Mouse (Mus musculus): ENCODE results near the gene Olig2. TPM values are rescaled to one million over a fixed set of nuclear protein-coding genes. Genes with fewer than 3 reads are reported as not detected.

Gene Olig2
- polyA plus RNA-seq, 1 experiment from 2014 or later: not detected

DNA sequence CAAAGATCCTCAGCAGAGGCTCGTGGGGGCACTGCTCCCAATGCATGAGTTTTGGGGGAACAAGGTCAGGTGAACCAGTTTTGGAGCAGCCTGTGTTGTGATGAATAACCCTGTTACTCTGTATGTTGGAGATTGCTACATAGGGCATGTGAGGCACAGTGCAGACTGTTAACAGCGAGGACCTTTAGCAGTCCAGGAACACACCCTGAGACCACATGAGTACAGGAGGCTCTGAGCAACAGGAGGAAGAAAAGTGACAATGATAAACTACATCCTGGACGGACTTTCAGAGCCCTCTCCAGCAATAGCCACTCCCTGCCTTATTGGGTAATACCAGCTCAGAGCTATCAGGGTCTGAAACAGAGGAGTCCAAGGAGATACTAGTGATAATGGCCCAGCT, 33.7 kb downstream of the Olig2 start:
- in situ Hi-C loops (cut with MboI; ENCODE audit: low pct_unique_long_range_greater_than_20kb): no loop called here
- TF ChIP-seq CTCF (IDR thresholded peaks at IDR 0.05): no peak
- no peak for DNase-seq (ENCODE audit: low read depth, low spot score)
- ChIA-PET CTCF (interaction anchor here (1.5 kb wide), 1 partner anchor 17 kb away, joined by 4 read pairs; no protein-coding TSS in a partner anchor), POLR2A (no interaction called here)
- no peak for ATAC-seq
- peaks cover 29% of the 10 kb centered on the region for H3K27me3 ChIP-seq

DNA sequence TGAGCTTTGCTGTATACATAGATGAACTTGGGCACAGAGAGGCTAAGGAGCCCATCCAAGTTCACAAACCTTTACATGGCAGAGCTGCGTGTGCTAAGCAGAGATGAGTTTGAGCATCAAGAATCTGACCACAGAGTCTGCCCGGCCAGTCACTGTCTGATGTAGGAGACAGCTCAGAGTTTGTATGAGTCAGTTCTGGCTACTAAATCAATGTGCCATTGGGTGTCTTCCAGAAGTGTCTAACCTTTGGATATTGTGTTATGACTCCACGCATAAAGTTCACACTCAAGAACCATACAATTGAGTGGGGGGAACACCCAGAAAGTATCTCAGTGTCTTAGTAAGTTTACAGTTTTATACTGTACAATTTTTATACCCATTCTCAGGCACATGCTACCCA, 35.6 kb downstream of the Olig2 start:
- peaks cover 33% of the 10 kb centered on the region for H3K27me3 ChIP-seq
- no peak for ATAC-seq
- no peak for DNase-seq (ENCODE audit: low read depth, low spot score)
- no peak for TF ChIP-seq CTCF (IDR thresholded peaks at IDR 0.05)
- ChIA-PET POLR2A (interaction anchor here (0.6 kb wide), 1 partner anchor 1732 kb away, joined by 3 read pairs; no protein-coding TSS in a partner anchor), CTCF (no interaction called here)
- in situ Hi-C loops (cut with MboI; ENCODE audit: low pct_unique_long_range_greater_than_20kb): no loop called here

GRCm38 (mm10) chr16:91262467-91263220, 37.4 kb downstream of the Olig2 start:
- no peak for ATAC-seq
- no peak for TF ChIP-seq CTCF (IDR thresholded peaks at IDR 0.05)
- peaks cover 34% of the 10 kb centered on the region for H3K27me3 ChIP-seq
- CTCF ChIA-PET: no interaction called here
- POLR2A ChIA-PET: no interaction called here
- in situ Hi-C loops (cut with MboI; ENCODE audit: low pct_unique_long_range_greater_than_20kb): no loop called here
- DNase-seq (ENCODE audit: low read depth, low spot score): no peak

DNA sequence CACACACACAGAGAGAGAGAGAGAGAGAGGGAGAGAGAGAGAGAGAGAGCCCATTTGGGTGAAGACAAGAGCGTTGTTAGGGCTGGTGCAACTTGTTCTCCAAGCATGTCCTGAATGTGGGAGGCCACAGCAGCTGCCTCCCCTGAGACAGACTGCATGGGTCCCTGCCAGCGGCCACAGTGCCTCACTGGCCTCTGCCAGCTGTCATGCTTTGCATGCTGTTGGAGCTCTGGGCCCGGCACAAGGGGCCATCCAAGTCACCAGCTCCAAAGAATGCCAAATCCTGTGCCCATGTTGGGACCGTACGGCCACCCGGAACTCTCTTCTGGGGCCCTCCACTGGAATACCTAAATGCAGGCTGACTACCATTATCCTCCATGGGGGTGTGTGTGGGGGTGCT, 40.7 kb downstream of the Olig2 start:
- DNase-seq (ENCODE audit: low read depth, low spot score): no peak
- no peak for TF ChIP-seq CTCF (IDR thresholded peaks at IDR 0.05)
- POLR2A ChIA-PET: no interaction called here
- H3K27me3 ChIP-seq: peaks cover 36% of the 10 kb centered on the region
- no peak for ATAC-seq
- CTCF ChIA-PET: no interaction called here
- in situ Hi-C loops (cut with MboI; ENCODE audit: low pct_unique_long_range_greater_than_20kb): no loop called here

- ChIA-PET POLR2A (interaction anchor here (1.3 kb wide), 1 partner anchor 12 kb away, joined by 5 read pairs; no protein-coding TSS in a partner anchor), CTCF (no interaction called here)
- ATAC-seq (no peak), DNase-seq (ENCODE audit: low read depth, low spot score) (no peak)
- peaks cover 40% of the 10 kb centered on the region for H3K27me3 ChIP-seq
- in situ Hi-C loops (cut with MboI; ENCODE audit: low pct_unique_long_range_greater_than_20kb): no loop called here
- no peak for TF ChIP-seq CTCF (IDR thresholded peaks at IDR 0.05)
Observed at GRCm38 (mm10) chr16:91268724-91269452, 43.6 kb downstream of the Olig2 start.

- ChIA-PET CTCF (no interaction called here), POLR2A (interaction anchor here (1.3 kb wide), 1 partner anchor 13 kb away, joined by 5 read pairs; no protein-coding TSS in a partner anchor)
Observed at GRCm38 (mm10) chr16:91269468-91270211, 44.4 kb downstream of the Olig2 start, which contains the start of gene Olig1. Olig1 (plus strand) TSS chr16:91269772.

DNA sequence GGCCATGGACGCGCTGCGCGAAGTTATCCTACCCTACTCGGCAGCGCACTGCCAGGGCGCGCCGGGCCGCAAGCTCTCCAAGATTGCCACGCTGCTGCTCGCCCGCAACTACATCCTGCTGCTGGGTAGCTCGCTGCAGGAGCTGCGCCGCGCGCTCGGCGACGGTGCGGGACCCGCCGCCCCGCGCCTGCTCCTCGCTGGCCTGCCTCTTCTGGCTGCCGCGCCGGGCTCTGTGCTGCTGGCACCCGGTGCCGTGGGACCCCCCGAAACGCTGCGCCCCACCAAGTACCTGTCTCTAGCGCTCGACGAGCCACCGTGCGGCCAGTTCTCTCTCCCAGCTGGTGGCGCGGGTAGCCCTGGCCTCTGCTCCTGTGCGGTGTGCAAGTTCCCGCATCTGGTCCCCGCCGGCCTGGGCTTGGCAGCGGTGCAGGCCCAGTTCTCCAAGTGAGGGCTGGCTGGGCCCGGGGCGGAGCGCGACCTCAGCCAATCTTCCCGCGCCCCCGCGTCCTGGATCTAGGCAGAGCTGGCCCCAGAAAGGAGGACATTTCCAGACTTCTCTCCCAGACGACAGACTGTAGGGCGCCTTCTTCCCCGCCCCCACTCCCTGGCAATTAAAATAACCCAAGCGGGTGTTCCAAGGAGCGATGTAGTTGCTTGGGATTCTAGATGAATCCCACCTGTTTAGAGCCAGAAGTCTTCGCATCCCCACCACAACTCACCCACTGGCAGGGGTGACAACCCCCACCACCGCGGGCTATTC, 45.1 kb downstream of the Olig2 start:
- ChIA-PET POLR2A (no interaction called here), CTCF (no interaction called here)
- DNase-seq (ENCODE audit: low read depth, low spot score) (no peak), ATAC-seq (no peak)
- TF ChIP-seq CTCF (IDR thresholded peaks at IDR 0.05): no peak
- peaks cover 45% of the 10 kb centered on the region for H3K27me3 ChIP-seq
- in situ Hi-C loops (cut with MboI; ENCODE audit: low pct_unique_long_range_greater_than_20kb): no loop called here

More at GRCm38 (mm10) chr16:91269468-91270211, 44.4 kb downstream of the Olig2 start, which contains the start of gene Olig1:
- ATAC-seq (no peak), DNase-seq (ENCODE audit: low read depth, low spot score) (no peak)
- in situ Hi-C loops (cut with MboI; ENCODE audit: low pct_unique_long_range_greater_than_20kb): no loop called here
- TF ChIP-seq CTCF (IDR thresholded peaks at IDR 0.05): no peak
- peaks cover 43% of the 10 kb centered on the region for H3K27me3 ChIP-seq

DNA sequence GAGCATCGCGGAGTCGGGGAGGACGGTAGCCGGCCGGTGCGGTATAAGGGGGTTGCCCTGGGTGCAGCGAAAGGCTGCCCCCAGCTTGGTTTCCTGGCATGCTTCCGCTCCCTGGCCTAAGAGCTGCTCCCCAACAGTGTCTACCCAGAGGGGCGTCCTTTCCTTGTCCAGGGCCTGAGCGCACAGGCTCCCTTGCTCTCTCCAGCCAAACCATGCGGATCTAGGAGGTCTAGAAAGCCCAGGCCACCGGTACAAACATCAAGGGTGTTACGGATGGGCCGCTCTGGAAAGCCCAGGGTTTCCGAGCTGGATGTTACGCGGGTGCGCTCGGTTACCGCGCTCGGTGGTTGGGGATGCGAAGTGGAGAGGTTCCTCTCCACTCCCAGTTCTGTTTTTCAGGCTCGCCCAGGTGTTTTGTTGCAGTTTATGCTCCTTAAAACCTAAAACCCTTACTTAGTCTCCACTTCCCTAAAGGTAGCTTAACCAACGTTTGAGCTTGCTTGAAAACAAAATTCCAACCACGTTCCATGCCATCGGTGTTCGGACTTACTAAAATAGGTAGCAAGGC, 45.8 kb downstream of the Olig2 start:
- ATAC-seq: no peak
- CTCF ChIA-PET: no interaction called here
- POLR2A ChIA-PET: no interaction called here
- in situ Hi-C loops (cut with MboI; ENCODE audit: low pct_unique_long_range_greater_than_20kb): no loop called here
- TF ChIP-seq CTCF (IDR thresholded peaks at IDR 0.05): no peak
- no peak for DNase-seq (ENCODE audit: low read depth, low spot score)
- H3K27me3 ChIP-seq: peaks cover 49% of the 10 kb centered on the region

- POLR2A ChIA-PET: no interaction called here
- in situ Hi-C loops (cut with MboI; ENCODE audit: low pct_unique_long_range_greater_than_20kb): no loop called here
- H3K27me3 ChIP-seq: peaks cover 52% of the 10 kb centered on the region
- CTCF ChIA-PET: no interaction called here
- TF ChIP-seq CTCF (IDR thresholded peaks at IDR 0.05): no peak
- no peak for ATAC-seq
- no peak for DNase-seq (ENCODE audit: low read depth, low spot score)
Observed at GRCm38 (mm10) chr16:91271634-91272033, 46.4 kb downstream of the Olig2 start.

Other genes with a start within 250 kb of the Olig2 start
- gene Synj1, start 214.1 kb upstream of the Olig2 start, polyA plus RNA-seq (2021): 28.5 TPM
- gene Paxbp1, start 180.9 kb upstream of the Olig2 start, polyA plus RNA-seq (2021): 47.9 TPM
- gene 4932438H23Rik, start 130.3 kb upstream of the Olig2 start, polyA plus RNA-seq (2021): not detected
- gene Olig1, start 44.3 kb downstream of the Olig2 start, polyA plus RNA-seq (2021): not detected
- 97.8 TPM for gene Ifnar2, start 147.3 kb downstream of the Olig2 start, polyA plus RNA-seq (2021)
- 3.8 TPM for gene Gm21970, start 166.3 kb downstream of the Olig2 start, polyA plus RNA-seq (2021)
- 50.0 TPM for gene Il10rb, start 180.7 kb downstream of the Olig2 start, polyA plus RNA-seq (2021)